Mouse (Mus musculus) spleen, postnatal 10 days (tissue): ENCODE data around the gene Fmn2.
A peak's percentile ranks its signal among the peaks of the same experiment; 100 is the strongest.

Experiments
- DNase-seq, 2 experiments: peaks; one replicate each; pipeline ENCODE4 v3.0.0; 2021 to 2022; ENCODE audit warnings: low spot score in 2 of 2

The Fmn2 gene

GRCm38 (mm10) chr1:174557211-174557610 is 55.6 kb downstream of the Fmn2 start:
- DNase-seq: no peak

GRCm38 (mm10) chr1:174557841-174558240 is 56.2 kb downstream of the Fmn2 start:
- no peak for DNase-seq

GRCm38 (mm10) chr1:174558488-174558887 is 56.9 kb downstream of the Fmn2 start:
- no peak for DNase-seq

- no peak for DNase-seq
Measured at GRCm38 (mm10) chr1:174564561-174564960, 62.9 kb downstream of the Fmn2 start.

GRCm38 (mm10) chr1:174568609-174569008 is 67.0 kb downstream of the Fmn2 start:
- DNase-seq: no peak

- DNase-seq: no peak
Measured at GRCm38 (mm10) chr1:174592420-174592980, 90.9 kb downstream of the Fmn2 start.

- DNase-seq: peak in 1 of 2 experiments; percentile 63
Measured at GRCm38 (mm10) chr1:174594989-174595388, 93.4 kb downstream of the Fmn2 start.

- DNase-seq: no peak
Measured at GRCm38 (mm10) chr1:174597495-174597894, 95.9 kb downstream of the Fmn2 start.

- no peak for DNase-seq
Measured at GRCm38 (mm10) chr1:174598226-174598625, 96.6 kb downstream of the Fmn2 start.

- no peak for DNase-seq
Measured at GRCm38 (mm10) chr1:174600041-174600440, 98.4 kb downstream of the Fmn2 start.

GRCm38 (mm10) chr1:174600620-174601019 is 99.0 kb downstream of the Fmn2 start:
- DNase-seq: no peak

GRCm38 (mm10) chr1:174617368-174617767 is 115.7 kb downstream of the Fmn2 start:
- DNase-seq: no peak

GRCm38 (mm10) chr1:174621512-174621911 is 119.9 kb downstream of the Fmn2 start:
- DNase-seq: no peak

- no peak for DNase-seq
Measured at GRCm38 (mm10) chr1:174623054-174623453, 121.4 kb downstream of the Fmn2 start.

- DNase-seq: no peak
Measured at GRCm38 (mm10) chr1:174630074-174630473, 128.4 kb downstream of the Fmn2 start.

- no peak for DNase-seq
Measured at GRCm38 (mm10) chr1:174636291-174636690, 134.7 kb downstream of the Fmn2 start.

GRCm38 (mm10) chr1:174637564-174638085 is 136.0 kb downstream of the Fmn2 start:
- DNase-seq: no peak

GRCm38 (mm10) chr1:174640901-174641300 is 139.3 kb downstream of the Fmn2 start:
- no peak for DNase-seq

GRCm38 (mm10) chr1:174643431-174644010 is 141.9 kb downstream of the Fmn2 start:
- DNase-seq: no peak

- no peak for DNase-seq
Measured at GRCm38 (mm10) chr1:174649421-174649826, 147.8 kb downstream of the Fmn2 start.

- no peak for DNase-seq
Measured at GRCm38 (mm10) chr1:174654565-174654964, 152.9 kb downstream of the Fmn2 start.

GRCm38 (mm10) chr1:174655354-174655753 is 153.7 kb downstream of the Fmn2 start:
- no peak for DNase-seq

GRCm38 (mm10) chr1:174656554-174656953 is 154.9 kb downstream of the Fmn2 start:
- DNase-seq: no peak
